Mouse (Mus musculus) spleen, adult 2 months (tissue): ENCODE data around the gene Cntnap2.

Experiments
- CTCF ChIP-seq: fragments of 200-500 bp; IDR thresholded peaks from 2 replicates; pipeline ENCODE4 v1.5.1; 2011; ENCODE audit warnings: mild to moderate bottlenecking, inconsistent platforms; ENCODE audit not compliant: insufficient read depth, insufficient read length, insufficient replicate concordance; ENCODE audit errors: extremely low read depth
- POLR2A ChIP-seq: fragments of 200-500 bp; IDR thresholded peaks from 2 replicates; pipeline ENCODE4 v1.6.1; 2011; ENCODE audit warnings: low read depth, low read length, inconsistent platforms

GRCm38 (mm10) chr6:45144882-45145281 lies 85.7 kb downstream of the Cntnap2 start:
- TF ChIP-seq CTCF: no peak
- no peak for TF ChIP-seq POLR2A
